Mouse (Mus musculus): ENCODE measurements around the gene Pik3c2a. TPM values are rescaled to one million over a fixed set of nuclear protein-coding genes. Genes with fewer than 3 reads are reported as not detected.

Pik3c2a gene
- total and polyA plus RNA-seq, 3 experiments = 2.6 to 3.9 TPM; not detected in 1

GRCm38 (mm10) chr7:116328777-116329176 is 114.5 kb downstream of the Pik3c2a start:
- H3K79me2 ChIP-seq (ENCODE audit: control insufficient read depth, insufficient read depth, low read length, poor library complexity) = peaks cover 14% of the 10 kb centered on the region
- peaks cover 13 to 17% of the 10 kb centered on the region in 2 experiments for H3K36me3 ChIP-seq (ENCODE audit: control insufficient read depth in 1 of 2, insufficient read depth in 2 of 2, low read length in 2 of 2)
- TF ChIP-seq TAL1 (IDR thresholded peaks at IDR 0.05; ENCODE audit: low read length) = no peak
- no peak for TF ChIP-seq MYB (IDR thresholded peaks at IDR 0.05; ENCODE audit: low read depth, low read length)
- peak; percentile 55 for TF ChIP-seq POLR2AphosphoS2 (IDR thresholded peaks at IDR 0.05; ENCODE audit: low read length)
- TF ChIP-seq MXI1 (IDR thresholded peaks at IDR 0.05; ENCODE audit: low read depth, low read length) = 0 out of 2 replicates have a peak, but pooled peaks have one; percentile 25
- TF ChIP-seq GABPA (IDR thresholded peaks at IDR 0.05; ENCODE audit: low read depth, low read length) = no peak
- TF ChIP-seq TBP (IDR thresholded peaks at IDR 0.05; ENCODE audit: low read depth, low read length) = no peak
- no peak for TF ChIP-seq RAD21 (IDR thresholded peaks at IDR 0.05; ENCODE audit: low read depth, low read length)
- no peak for TF ChIP-seq ZKSCAN1 (IDR thresholded peaks at IDR 0.05; ENCODE audit: low read depth, low read length)
- TF ChIP-seq RCOR1 (IDR thresholded peaks at IDR 0.05; ENCODE audit: low read depth, low read length) = no peak
- no peak for TF ChIP-seq MYC (IDR thresholded peaks at IDR 0.05; ENCODE audit: low read depth, low read length)
- TF ChIP-seq ELF1 (IDR thresholded peaks at IDR 0.05; ENCODE audit: low read depth, low read length) = no peak
- TF ChIP-seq USF2 (IDR thresholded peaks at IDR 0.05; ENCODE audit: borderline replicate concordance in 1 of 2, insufficient read depth in 1 of 2, low read depth in 1 of 2, low read length in 2 of 2) = no peak
- TF ChIP-seq UBTF (IDR thresholded peaks at IDR 0.05; ENCODE audit: borderline replicate concordance, insufficient read depth, low read depth, low read length) = no peak
- no peak for TF ChIP-seq KAT2A (conservative IDR thresholded peaks at IDR 0.05; ENCODE audit: low read depth, low read length)
- no peak for TF ChIP-seq MEF2A (IDR thresholded peaks at IDR 0.05; ENCODE audit: extremely low read depth, insufficient replicate concordance, low read depth, low read length, poor library complexity, severe bottlenecking)
- no peak for TF ChIP-seq GATA1 (IDR thresholded peaks at IDR 0.05; ENCODE audit: low read depth, low read length)
- no peak for TF ChIP-seq BHLHE40 (IDR thresholded peaks at IDR 0.05; ENCODE audit: borderline replicate concordance, low read depth, low read length)
- TF ChIP-seq ETS1 (IDR thresholded peaks at IDR 0.05; ENCODE audit: low read depth, low read length) = no peak
- no peak for TF ChIP-seq EP300 (IDR thresholded peaks at IDR 0.05; ENCODE audit: low read depth in 1 of 2, low read length in 2 of 2)
- TF ChIP-seq E2F4 (IDR thresholded peaks at IDR 0.05; ENCODE audit: borderline replicate concordance, low read depth, low read length) = no peak
- TF ChIP-seq NRF1 (IDR thresholded peaks at IDR 0.05; ENCODE audit: insufficient read depth, low read depth, low read length, poor library complexity, severe bottlenecking) = no peak
- TF ChIP-seq JUND (IDR thresholded peaks at IDR 0.05; ENCODE audit: low read depth, low read length) = no peak
- 0 out of 2 replicates have a peak, but pooled peaks have one; percentile 30 for TF ChIP-seq ZMIZ1 (IDR thresholded peaks at IDR 0.05; ENCODE audit: low read depth, low read length)
- TF ChIP-seq HCFC1 (IDR thresholded peaks at IDR 0.05; ENCODE audit: low read depth, low read length) = no peak
- TF ChIP-seq POLR2A (IDR thresholded peaks at IDR 0.05; ENCODE audit: control insufficient read depth in 1 of 2, insufficient read depth in 1 of 2, low read depth in 1 of 2, low read length in 2 of 2, poor library complexity in 1 of 2) = peak in 1 of 2 experiments; percentile 45; a peak in 1 of 4 replicates
- TF ChIP-seq ZC3H11A (IDR thresholded peaks at IDR 0.05; ENCODE audit: low read depth, low read length) = no peak
- 0 out of 2 replicates have a peak, but pooled peaks have one; percentile 24 for TF ChIP-seq SIN3A (IDR thresholded peaks at IDR 0.05; ENCODE audit: low read length)
- TF ChIP-seq MAZ (IDR thresholded peaks at IDR 0.05; ENCODE audit: low read depth, low read length) = no peak
- no peak for TF ChIP-seq USF1 (IDR thresholded peaks at IDR 0.05; ENCODE audit: low read depth, low read length)
- no peak for TF ChIP-seq SMC3 (IDR thresholded peaks at IDR 0.05; ENCODE audit: low read depth, low read length)
- TF ChIP-seq MAFK (IDR thresholded peaks at IDR 0.05; ENCODE audit: borderline replicate concordance, low read depth, low read length) = no peak
- no peak for TF ChIP-seq CHD2 (IDR thresholded peaks at IDR 0.05; ENCODE audit: low read length)
- TF ChIP-seq NELFE (IDR thresholded peaks at IDR 0.05; ENCODE audit: low read depth, low read length) = no peak
- H3K27ac ChIP-seq (ENCODE audit: control insufficient read depth, low read depth, low read length) = no peak overlapping the region
- no peaks in the 10 kb centered on the region for H3K9me3 ChIP-seq (replicated peaks; ENCODE audit: insufficient read depth, low read length)
- H3K4me1 ChIP-seq (ENCODE audit: control insufficient read depth in 1 of 2, insufficient read depth in 2 of 2, low read length in 2 of 2) = peaks cover 0 to 4% of the 10 kb centered on the region in 2 experiments; a peak in 1 of 4 replicates
- H3K4me3 ChIP-seq (ENCODE audit: control insufficient read depth in 1 of 2, insufficient read depth in 1 of 2, low read depth in 2 of 2, low read length in 2 of 2) = no peak overlapping the region
- H3K27me3 ChIP-seq (ENCODE audit: control insufficient read depth in 1 of 2, insufficient read depth in 2 of 2, low read length in 2 of 2) = no peaks in the 10 kb centered on the region
- no peak overlapping the region for H3K9ac ChIP-seq (ENCODE audit: control insufficient read depth, low read depth, low read length, poor library complexity, severe bottlenecking)
- peak; percentile 55 for DNase-seq (ENCODE audit: low read depth, low spot score)
